Mouse (Mus musculus): Measurements from ENCODE around the gene Gm14391.
"Not testable (repeated sequence)": the region's sequence is repeated elsewhere in the genome, so short reads cannot be mapped to it uniquely, and the experiment has no call there.

DNA sequence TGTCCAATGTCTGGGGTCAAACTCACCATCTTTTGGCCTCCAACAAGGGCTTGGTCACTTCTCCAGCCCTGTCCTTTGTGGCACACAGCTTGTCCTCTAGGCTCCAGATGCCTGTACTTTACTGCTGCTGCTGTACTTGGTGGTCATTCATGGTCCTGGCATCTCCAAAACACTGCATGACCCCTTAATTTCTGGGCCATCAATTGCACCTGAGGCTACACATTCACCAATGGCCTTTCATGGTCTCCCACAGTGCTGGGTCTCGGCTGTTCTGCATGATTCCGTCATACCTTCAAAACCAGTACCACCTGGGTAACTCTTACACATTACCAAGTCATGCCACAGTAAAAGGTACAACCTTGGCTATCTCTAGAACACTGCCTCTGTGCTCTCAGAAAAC lies 39.8 kb downstream of the Gm14391 start:
- not testable (repeated sequence) for TF ChIP-seq POLR2A (IDR thresholded peaks at IDR 0.05; ENCODE audit: low read depth, low read length); CTCF (IDR thresholded peaks at IDR 0.05; ENCODE audit: extremely low read depth, insufficient read length, insufficient replicate concordance, low read depth, low read length)

Measured in small intestine, adult 2 months (tissue).